Mouse (Mus musculus) frontal cortex, postnatal 36 days (tissue): Measurements from ENCODE around the gene Padi1.

Experiments used
- DNase-seq, 2 experiments: peaks; one replicate each; pipeline ENCODE4 v3.0.0; 2022; ENCODE audit warnings: low spot score in 2 of 2

Gene Padi1

DNA sequence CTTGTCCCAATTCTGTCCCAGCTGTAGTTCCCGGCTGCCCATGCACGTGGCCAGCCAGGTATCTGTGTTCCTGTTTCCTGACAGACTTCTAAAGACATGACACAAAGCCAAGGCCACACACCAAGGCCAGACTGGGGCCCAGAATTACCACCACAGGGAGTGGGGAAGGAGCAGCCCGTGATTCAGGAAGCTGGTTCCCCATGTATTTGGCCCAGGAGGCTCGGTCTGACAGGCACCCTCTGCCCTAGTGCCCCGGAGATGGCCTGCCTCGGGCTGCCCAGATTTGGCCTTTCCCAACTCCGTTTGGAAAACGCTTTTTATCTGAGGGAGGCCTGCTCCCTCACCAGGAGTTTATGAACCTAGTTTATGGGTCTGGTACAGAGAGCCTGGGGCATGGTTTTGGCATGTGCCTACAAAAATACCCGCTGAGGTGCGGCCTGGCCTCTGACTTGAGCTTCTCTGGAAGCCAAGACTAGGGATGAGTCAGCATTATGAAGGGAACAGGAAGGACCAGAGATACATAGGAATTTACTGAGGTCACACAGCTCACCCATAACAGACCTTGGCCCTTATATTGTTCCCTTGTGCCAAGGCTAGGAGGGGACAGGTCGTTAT lies 16.6 kb upstream of the Padi1 start:
- DNase-seq: no peak

DNA sequence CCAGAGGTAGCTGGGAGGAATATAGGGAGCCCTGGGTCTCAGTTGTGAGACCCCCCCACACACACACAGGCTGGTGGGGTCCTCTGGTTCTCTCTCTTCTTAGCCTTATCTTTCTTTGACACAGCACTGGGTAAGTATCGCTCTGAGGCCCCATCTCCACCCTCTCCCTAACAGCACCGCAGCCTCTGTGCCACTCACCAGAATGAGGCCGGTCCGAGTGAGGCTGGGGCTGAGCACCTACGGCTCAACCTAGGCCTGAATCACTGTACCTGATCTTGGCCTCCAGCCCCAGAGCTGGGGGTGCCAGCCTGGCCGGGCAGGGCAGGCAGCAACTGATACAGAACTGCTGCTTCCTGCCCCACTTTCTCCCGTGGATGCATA lies 15.2 kb upstream of the Padi1 start:
- no peak for DNase-seq

DNA sequence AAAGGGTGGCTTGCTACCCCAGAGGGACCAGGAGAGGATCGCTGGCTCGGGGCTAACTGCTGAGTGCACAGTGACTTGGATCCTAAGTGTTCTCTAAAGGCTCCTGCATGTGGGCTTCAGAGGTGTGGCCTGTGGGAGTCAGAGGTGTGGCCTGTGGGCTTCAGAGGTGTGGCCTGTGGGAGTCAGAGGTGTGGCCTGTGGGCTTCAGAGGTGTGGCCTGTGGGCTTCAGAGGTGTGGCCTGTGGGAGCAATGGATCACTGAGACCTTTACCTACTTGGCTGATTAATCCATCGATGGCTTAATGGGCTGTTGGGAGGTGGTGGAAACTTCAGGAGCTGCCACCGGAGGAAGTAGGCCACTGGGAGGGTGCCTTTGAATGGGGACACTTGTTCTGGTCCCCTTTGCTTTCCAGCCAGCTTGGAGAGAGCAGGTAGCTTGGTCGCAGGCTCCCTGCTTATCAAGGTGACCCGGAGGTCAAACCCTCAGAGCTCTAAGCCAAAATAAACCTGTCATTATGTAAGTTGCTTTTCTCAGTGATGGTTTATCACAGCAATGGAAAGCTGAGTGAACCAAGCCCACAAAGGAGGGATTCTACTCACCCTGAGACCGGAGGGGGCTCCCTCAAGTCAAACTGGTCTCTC lies 14.7 kb upstream of the Padi1 start:
- DNase-seq: no peak

DNA sequence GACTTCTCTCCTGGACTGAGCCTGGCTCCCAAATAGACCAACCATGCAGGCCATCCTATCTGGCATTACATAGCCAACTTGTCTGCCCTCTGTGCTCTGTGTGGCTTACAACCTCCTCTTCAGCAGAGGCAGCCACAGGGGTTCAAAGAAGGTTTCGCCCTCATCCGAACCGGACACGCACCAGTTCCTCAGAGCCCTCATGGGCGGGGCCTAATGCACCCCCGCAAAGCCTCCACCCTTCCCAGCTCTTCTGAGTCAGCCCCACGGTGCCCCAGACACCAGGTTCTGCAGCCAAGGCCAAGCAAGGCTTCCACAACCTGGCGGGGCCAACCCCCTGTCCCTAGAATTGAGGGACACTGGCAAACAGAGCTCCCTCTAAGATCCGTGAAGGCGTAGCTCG lies 13.7 kb upstream of the Padi1 start:
- DNase-seq: no peak

DNA sequence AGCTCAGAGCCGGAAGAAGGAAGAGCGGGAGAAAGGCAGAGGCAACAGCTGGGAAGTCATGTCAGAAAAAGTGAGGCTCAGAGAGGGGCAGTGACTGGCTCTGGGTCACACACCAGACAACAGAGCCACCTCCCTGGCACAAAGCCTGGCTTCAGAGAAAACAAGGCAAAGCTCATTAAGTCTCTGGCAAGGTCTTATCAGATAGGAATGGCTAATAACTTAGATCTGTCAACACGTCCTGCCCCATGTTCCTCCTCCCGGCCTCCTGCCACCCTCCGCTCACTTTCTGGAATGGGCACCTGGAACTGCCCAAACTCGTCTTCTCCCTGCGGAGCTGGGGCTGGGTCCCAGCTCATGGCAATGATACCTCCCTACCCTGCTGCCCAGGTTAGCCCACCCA lies 12.2 kb upstream of the Padi1 start:
- no peak for DNase-seq

DNA sequence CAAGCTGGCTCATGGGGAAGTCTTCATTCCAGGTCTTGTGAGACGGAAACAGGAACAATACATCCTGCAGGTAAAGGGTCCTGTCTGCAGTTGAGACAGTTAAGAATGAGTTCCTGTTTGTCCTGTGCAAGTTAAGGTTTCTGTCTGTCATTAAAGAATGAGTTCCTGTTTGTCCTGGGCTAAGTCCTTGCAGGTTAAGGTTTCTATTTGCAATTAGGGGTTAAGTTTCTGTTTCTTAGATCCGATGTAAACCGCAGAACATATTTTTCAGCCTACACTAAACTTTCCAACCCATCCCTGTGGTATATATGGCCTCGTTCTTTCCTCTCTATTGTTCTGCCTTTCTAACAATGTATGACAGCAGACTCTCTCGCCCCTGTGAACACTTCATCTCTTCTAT lies 11.5 kb upstream of the Padi1 start:
- DNase-seq: no peak

DNA sequence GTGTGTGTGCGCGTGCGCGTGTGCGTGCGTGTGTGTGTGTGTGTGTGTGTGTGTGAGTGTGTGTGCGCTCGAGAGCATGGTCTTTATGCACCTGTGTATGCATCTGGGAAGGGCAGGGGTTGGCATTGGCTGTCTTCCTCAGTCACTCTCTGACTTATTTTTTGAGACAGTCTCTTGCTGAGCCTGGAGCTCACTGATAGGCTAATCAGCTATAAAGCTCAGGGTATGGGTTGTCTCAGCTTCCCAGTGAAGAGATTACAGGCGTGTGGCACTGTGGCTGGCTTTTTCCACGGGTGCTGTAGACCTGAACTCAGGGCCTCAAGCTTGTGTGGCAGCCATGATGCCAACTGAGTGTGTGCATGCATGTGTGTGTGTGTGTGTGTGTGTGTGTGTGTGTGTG lies 9.6 kb upstream of the Padi1 start:
- DNase-seq: no peak

DNA sequence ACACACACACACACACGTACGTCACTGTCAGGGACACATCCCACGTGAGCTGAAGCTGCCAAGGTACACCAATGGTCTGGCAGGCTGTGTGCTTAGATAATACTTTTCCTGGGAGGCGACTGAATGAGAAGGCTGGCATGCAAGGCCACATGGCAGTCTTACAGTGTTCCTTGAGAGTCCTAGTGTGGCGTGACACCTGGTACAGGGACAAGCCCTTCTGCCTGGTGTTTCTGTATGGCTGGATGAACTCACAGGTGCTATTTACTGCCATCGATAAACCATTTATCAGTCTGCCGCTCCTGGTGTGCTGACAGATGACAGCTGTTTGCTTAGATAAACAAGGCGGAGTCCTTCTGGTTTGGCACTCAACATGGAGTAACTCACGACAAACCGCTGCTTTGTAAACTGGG lies 8.9 kb upstream of the Padi1 start:
- DNase-seq: no peak

DNA sequence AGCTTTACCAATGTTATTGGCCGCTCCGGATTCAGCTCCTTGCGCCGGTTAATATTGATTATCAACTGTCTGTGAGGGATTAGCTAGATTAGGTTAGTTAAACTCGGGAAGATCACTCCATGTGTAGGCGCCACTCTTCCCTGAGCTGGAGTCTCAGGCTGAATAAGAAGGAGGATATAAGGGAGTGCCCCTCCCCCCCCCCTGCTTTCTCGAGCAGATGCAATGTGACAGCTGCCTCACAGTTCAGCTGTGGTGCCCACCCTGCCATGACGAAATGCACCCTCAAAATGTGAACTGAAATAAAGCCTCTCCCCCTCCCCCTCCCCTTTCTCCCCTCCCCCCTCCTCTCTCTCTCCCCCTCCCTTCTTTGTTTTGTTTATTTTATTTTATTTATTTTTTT lies 8.0 kb upstream of the Padi1 start:
- no peak for DNase-seq

DNA sequence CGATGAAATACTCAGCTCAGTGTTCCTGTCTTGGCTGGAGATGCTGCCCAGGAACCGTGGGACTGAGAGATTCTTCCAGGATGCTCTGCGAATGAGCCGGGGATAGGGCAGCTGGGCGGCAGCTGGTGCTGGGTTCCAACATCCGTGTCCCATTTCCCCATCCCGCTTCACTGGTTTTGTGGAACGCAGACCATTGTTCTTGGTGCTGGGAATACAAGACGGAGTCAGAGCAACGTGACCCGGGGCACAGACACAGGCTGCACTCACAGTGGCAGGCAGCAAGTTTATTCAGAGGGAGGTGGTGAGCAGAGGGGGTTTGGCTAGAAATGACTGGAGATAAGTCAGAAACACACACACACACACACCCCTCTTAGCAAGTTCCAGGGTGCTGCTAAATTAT lies 3.7 kb upstream of the Padi1 start:
- DNase-seq: no peak

DNA sequence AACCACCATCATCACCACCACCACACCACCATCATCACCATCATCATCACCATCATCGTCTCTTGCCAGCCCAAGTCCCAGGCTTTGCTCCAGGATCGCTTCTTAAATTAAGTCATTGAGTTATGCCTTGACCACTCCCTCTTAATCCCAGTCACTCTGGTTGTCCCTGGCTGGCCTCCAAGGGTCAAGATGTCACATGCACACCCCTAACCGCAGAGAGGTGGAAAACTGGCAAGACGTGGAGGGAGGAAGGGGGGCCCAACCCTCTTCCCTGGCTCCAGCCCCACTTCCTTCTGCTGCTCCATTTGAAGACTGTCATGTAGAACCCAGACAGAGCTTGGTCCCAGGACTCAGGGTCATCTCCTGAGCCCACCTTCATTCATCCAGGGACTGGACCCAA lies 587 bp downstream of the Padi1 start:
- no peak for DNase-seq

DNA sequence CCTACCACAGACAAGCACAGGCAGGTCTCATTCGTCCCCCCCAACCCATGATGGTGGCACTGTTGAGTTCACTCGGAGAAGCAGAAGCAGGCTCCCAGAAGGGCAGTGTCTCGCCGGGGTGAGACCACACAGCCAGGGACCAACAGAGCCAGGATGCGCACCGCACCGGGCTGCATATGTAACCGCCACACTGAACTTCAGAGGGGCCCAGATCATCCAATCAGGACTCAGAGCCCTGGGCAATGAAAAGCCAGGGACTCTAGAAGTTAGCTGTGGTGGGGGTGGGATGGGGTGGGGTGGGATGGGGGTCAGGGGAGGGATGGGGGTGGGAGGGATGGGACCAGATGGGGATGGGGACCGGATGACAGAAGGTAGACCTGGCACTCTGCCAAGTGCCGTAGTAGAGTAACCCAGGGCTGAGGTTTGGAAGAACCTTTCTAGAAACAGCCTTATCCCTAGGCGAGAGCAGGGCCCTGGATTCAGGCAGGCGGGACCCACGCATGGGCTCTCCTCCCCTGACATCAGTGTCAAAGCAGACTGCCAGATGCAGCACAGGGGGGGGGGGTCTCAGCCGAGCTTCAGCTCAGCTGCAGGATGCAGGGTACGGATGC lies 1.8 kb downstream of the Padi1 start:
- DNase-seq: no peak

DNA sequence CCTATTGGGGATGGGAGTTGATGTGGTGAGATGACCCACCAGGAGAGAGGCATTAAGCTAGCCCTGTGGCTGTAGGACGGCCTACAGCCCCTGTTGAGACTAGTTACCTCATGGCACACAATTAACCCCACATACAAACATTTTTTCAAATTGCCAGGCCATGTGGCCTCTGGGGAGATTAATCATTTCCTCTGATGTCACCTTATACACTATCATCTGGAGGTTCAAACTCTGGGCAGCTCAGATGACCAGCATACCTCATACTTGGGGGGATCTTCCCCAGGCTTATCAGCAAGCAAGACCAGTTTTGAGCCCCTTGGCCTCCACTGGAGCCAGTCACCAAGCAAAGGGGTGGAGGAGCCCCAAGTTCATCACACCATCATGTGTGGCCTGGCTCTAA lies 2.7 kb downstream of the Padi1 start:
- DNase-seq: no peak

DNA sequence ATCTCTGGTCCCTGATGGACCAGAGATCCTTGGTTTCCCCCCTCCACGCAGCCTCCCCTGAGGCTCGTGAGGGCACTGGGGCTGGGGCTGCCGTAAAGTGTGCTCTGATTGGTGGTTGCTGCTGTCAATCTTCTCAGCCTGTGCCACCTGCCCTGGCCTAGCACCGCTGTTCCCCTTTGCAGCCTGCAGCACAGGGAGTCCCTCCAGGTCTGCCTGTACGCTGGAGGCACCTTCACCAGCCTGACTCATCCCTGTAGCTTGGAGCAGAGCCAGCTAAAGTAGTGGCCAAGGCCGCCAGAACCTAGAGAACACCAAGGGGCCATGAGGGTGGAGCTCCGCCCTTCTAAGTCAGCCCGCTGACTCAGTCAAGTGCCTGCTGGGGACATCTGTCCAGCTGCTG lies 7.7 kb downstream of the Padi1 start:
- no peak for DNase-seq

DNA sequence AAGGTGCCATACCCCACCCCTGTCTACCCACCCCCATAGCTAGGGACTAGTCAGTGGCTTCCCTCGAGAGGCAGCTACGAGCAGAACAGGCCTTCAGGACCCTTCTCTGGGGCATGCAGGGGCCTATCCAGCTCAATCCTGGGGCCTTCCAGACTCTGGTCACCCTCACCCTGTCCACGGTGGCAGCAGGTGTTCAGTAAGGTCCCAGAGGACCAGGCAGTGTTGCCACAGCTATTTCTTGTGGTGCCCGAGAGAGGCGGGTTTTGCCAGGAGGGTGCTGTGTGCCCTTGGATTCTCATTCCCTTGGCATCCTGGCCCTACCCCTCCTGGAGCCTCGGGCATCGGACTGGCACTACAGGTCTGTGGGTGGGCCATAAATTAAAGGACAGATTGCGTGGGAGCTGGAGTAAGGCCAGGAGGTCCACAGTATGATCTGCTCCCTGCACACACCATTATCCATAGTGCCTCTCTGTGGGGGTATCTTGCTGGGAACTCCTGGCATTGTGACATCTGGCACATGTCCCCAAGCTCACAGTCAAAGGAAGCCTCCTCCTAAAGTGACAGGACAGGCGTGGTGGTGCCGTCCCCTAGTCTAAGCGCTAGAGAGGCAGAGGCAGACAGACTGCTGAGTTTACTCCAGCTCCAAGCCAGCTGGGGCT lies 9.2 kb downstream of the Padi1 start:
- DNase-seq: no peak

DNA sequence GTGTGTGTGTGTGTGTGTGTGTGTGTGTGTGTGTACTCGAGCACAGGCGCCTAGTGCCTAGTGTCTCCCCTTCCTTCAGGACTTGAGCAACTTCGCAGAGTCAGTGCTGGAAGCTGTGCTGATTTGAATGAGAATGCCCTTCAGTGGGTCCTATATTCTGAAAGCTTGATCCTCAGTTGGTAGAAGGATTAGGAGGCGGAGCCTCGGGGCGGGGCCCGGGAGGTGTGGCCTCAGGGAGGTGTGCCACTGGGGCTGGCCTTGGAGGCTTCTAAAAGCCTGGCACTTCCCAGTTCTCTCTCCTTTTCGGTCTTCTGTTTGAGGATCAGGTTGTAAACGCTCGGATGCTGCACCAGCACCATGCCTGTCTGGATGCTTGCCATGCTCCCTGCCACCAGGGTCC lies 9.9 kb downstream of the Padi1 start:
- DNase-seq: no peak

DNA sequence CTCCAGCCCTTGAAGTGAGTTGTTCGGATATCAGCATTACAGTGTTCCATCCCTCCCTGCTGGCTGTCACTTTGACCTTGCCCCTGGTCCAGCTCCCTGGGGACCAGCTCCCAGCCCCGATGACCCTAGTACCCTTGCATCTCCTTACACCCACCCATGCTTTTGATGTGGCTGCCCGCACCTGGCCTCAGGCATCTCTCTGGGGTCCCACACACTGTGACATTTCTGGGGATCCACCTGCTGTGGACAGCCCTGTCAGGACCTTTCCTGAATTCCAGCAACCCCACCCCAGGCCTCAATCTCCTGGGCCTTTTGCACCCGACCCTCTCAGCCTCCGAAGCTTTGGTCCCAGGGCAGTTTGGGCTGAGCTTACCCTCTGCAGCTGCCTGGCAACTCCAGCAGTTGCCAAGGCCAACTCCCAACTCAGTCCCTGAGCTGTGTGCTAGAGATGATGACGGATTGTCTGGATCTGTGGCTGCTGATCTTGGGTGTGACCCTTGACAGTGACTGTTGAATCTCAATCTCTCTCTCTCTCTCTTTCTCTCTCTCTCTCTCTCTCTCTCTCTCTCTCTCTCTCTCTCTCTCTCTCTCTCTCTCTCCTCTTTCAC lies 11.1 kb downstream of the Padi1 start:
- DNase-seq: no peak

DNA sequence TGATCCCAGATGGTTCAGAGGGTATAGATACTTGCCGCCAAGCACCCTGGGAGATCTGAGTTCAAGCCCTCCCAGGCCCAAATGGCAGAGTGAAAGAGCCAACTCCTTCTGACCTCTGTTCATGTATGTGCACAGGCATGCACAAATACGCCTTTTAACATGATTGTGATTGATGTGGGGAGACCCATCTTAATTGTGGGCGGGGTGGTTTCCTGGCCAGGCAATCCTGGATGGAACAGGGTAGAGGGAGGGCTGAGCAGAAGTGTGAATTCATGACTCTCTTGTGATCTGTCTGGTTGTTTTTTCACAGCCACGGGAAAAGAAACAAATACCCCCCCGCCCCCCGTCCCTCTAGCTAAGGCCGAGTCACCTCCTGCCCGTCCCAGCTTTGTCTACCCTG lies 12.8 kb downstream of the Padi1 start:
- no peak for DNase-seq

DNA sequence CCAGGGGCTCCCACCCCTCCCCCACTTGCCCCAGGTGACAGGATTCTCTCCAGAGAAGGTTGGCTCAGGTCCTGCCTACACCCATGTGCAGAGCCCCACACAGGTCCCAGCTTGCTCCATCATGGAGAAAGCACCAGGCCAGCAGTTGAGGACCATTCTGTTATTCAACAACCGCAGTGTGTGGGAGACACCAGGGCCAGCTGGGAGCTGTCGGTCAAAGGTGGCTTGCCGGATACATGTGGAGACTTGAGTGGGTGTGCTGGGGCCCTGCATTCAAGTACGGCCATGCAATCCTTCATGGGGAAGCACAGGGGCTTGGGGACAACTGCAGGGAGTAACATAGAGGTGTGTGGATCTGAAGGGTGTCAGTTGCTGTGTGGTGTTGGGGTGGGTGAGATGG lies 13.8 kb downstream of the Padi1 start:
- no peak for DNase-seq

DNA sequence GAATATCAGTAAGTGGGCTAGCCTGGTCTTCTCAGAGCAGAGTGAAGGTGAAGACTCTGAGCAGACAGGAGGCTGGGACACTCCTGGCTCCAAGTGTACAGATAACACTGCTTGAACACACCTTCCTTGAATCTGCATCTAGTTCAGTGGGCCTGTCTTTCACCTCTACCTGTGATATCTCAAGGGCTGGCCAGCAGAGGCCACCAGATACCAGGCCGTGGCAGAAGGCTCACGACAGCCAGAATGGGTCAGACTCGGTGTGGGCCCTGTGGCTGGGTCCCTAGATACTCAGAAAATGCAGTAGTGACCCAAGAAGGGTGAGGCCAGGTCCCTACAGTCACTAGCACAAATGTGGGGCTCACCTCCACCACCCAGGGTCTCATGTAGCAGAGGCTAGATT lies 18.3 kb downstream of the Padi1 start:
- no peak for DNase-seq

DNA sequence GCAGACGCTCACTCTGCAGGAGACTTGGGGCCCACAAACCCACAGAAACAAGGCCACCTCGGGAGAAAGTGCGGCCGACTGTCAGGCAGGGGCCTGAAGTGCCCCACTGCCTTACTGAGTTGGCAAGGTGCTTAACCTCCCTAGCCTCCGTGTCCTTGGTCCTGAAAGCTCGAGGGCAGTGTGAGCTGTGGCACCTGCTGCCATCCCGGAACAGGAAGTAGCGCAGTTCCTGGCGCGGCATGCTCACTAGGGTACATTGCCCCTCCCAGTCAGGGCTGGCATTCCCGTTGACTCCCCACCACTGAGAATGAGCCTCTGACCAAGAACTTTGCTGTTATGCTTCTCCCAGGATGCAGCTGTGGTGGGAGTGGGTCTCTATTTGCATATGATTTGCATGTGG lies 19.6 kb downstream of the Padi1 start:
- no peak for DNase-seq

DNA sequence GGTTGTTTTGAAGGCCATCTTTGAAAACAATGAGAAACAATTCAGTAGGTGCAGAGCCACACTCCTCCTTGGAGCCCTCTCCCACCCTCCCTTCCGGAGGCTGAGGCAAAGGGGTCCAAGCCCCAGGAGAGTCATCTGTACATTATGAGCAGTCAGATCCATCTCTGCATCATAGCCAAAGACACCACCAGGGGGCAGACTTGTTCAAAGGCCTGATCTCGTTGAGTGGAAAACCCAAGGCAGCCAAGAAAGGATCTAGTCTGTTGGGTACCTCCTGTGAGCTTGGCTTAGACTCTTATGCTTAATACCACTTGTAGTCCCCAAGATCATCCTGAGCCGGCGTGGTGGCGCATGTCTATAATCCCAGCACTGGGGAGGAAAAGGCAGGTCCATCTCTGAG lies 23.6 kb downstream of the Padi1 start:
- DNase-seq: peak; percentile 50 to 72

DNA sequence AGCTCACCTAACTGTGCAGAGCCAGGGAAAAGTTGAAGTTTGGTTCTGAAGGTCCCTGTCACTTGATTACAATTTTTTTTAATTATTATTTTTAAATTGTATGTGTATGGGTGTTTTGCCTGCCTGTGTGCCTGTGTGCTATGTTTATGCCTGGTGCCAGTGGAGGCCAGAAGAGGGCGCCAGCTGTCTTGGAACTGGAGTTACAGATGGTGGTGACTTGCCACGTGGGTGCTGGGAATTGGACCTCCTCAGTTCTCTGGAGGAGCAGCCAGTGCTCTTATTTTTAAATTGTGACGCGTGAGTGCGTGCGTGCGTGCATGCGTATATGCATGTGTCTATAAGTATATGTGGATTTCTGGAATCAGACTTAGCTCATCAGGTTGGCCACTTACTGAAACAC lies 28.2 kb downstream of the Padi1 start:
- no peak for DNase-seq
